Mouse (Mus musculus) testis, adult 2 months (tissue): Measurements from ENCODE around the gene Usp46.

Experiments used
- CTCF ChIP-seq: fragments of 200-500 bp; IDR thresholded peaks from 2 replicates; pipeline ENCODE4 v1.5.1; 2012; ENCODE audit warnings: low read depth, mild to moderate bottlenecking, inconsistent platforms, low read length, moderate library complexity; ENCODE audit not compliant: control insufficient read depth, insufficient read depth, insufficient replicate concordance
- POLR2A ChIP-seq: fragments of 200-500 bp; IDR thresholded peaks from 2 replicates; pipeline ENCODE4 v1.6.1; 2012; ENCODE audit warnings: low read depth, mild to moderate bottlenecking, inconsistent platforms, low read length, moderate library complexity; ENCODE audit not compliant: control insufficient read depth

DNA sequence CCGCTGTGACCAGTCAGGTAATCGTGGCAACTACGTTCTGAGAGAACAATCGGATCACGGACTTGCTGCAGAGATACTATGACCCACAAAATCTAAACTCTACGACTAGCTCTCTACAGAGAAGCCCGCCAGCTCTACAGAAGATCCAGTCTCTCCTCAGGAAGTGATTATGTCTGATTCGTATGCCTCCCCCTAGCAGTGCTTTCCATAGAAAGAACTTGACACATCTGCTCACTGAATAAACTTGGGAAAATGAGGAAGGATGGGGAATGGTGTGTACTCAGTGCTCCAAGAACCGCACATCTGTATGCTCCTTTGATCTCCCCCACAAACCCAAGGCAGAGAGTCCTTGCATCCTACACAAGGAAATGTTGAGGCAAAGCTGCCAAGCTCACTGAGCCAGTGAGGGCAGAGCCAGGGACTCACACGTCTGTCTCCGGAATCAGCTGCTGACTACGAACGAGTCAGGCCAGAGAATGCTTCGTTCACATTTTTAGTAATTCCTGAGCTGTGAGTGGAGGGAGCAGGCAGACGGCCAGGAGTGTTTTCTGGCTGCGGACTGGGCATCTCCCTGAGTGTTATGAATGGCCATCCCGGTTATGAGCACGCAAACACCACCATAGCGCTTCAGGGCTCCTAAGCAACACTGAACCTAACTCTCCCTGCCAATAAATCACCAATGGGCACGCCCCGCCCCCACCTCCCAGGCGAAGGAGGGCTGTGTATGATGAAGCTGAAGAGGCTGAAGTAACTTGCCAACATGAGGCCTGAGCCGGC lies 16.6 kb downstream of the Usp46 start:
- TF ChIP-seq CTCF, result no peak
- no peak for TF ChIP-seq POLR2A
